Mouse (Mus musculus): ENCODE measurements around the gene Rfx8.

DNA sequence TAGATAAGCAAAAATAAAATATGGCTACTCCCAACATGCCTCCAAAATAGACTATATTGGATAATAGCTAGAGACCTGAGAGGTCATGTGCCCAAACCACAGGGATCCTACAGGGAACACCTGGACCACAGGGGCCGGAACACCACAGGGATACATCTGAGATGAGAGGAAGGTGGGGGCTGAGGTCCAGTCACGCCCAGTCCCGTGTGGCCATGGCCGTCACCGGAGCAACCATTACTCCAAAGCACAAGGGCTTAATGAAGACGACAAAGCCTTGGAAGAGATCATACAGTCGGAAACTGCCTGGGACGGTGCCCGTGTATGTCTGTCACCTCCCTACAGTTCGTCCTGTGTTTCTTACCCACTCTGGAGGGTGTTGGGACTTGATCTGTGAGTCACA, 13.1 kb upstream of the Rfx8 start:
- TF ChIP-seq CTCF (IDR thresholded peaks at IDR 0.05; ENCODE audit: extremely low read depth, insufficient read depth, low read length) (no peak), POLR2A (IDR thresholded peaks at IDR 0.05; ENCODE audit: extremely low read depth, insufficient read depth, low read length) (no peak)
